Mouse (Mus musculus) retina, embryonic 14.5 days (tissue): ENCODE results near the gene Shc4.

Source experiments
- DNase-seq: peaks from one replicate; pipeline ENCODE4 v3.0.0-alpha.2; 2015; ENCODE audit warnings: low spot score

Gene Shc4

DNA sequence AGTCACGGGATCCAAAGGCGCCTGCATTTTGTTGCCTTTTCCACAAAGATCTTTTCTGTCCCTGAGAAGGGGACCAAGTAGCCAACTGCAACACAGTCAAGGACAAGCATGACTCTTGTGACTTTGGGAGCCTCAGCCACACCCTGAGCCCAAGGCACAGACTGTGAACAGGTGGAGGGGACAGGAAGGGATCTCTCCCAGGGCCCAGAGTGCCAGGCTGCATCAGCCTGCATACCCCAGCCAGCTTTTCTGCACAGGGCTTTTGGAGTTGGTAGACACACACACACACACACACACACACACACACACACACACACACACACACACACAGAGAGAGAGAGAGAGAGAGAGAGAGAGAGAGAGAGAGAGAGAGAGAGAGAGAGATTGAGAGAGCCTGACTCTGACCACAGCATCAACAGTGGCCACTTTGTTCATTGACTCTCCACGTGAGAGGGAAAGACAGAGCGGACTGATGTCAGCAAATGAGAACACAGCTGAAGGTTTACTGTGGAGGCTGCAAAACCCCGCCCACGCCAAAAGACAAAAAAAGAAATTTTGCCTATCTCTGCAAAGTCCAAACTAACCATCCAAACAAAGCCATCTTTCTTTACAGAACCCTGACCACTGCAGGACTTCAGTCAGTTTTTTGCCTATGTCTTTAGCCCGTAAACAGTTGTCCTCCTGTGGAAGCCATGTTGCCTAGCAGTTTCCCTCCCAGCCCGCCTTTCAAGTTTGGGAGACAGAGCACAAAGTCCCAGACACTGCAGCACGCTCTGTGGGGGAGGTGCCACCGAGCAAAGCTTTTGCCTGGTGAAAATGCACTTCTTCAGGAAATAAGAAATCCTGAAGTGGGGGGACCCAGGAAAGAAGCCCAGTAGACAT is 39.1 kb downstream of the Shc4 start:
- DNase-seq, result no peak

DNA sequence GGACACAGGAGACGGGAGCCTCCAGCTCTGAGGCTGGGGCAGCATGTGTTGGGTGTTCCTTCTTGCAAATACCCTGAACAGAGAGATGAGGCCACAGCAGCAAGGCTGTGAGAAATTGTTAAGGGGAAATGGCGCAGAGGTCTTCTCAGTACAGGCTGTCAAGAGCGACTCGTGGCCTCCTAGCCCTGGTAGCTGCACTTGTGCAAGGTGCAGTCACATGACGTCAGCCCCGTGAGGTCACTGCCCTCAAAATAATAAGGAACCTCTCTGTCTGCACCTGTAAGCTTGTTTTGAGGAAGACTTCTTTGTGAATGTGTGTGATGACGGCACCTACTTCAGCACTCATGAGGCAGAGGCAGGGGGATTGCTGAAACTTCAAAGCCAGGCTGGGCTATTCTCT is 40.1 kb downstream of the Shc4 start:
- no peak for DNase-seq

DNA sequence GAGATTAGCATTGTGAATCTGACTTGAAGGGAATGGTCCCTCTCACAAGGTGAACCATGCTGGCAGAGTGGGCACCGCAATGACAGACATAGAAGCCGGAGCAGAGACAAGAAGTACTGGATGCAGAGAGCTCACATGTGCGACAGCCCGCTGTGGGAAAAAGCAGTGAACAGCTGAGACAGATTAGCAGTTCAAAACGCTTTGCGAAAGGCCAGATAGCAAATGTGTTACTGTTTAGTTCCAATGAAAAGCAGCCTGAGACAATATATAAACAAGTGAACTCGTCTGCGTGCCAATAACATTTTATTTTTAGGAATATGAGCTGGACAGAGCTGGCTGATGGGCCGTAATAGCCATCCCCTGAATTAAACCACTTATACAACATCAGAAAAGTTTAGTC is 42.1 kb downstream of the Shc4 start:
- no peak for DNase-seq

GRCm38 (mm10) chr2:125672957-125673631 is 50.9 kb downstream of the Shc4 start, which contains the start of gene Eid1:
Eid1 (plus strand) TSS chr2:125673095.
- peak; percentile 80 for DNase-seq

DNA sequence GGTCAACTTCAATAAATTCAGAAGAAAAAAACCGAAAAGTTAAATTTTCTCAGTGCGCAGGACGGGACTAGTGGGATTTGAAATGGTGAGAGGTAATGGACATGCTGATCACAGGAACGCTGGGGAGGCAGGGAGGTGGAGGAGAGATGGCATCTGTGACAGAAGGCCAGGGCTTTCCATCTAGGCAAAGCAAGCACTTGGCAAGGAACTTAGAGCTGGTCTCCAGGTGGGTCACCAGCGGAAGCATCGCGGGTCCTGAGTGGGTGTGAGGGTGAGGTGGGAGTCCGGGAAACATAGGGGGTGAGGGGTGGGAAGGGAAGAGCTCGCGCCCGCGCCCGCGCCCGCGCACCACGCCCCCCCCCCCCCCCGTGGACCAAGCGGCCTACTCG is 51.4 kb downstream of the Shc4 start:
- no peak for DNase-seq

DNA sequence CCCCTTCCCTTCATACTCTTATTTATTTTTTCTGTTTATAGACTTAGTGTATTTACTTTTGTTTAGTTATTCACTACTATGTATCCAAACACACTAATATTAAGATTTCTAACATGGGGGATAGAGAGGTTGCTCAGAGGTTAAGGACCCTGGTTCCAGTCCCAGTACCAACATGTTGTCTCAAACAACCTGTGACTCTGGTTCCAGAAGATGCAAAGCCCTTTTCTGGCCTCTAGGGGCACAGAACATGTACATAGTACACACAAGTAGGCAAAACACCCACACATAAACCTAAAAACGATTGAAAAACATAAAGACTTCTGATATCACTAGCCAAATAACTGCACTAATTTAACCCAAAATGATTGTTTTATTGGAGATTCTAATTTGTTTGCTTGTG is 53.1 kb downstream of the Shc4 start:
- DNase-seq, result peak; percentile 43

DNA sequence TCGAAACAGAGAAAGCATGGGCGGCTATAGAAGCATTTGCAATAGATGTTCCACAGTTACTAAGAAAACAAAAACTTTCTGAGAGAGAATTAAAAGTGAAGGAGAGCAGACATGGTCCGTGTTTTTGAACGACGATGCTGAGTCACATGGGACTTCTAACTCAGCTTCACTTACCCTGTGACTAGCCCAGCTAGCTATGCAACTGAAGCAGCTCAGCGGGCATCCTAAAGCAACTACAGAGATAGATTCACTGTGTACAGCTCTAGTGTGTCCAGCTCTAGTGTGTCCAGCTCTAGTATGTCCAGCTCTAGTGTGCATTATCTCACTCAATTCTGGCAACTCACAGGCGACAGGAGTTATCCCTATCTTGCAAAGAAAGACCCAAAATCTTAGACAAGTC is 56.2 kb downstream of the Shc4 start:
- no peak for DNase-seq

- no peak for DNase-seq
These were observed 56.8 kb downstream of the Shc4 start for GRCm38 (mm10) chr2:125667184-125667583.

GRCm38 (mm10) chr2:125666668-125667067 is 57.3 kb downstream of the Shc4 start:
- no peak for DNase-seq

GRCm38 (mm10) chr2:125665909-125666308 is 58.0 kb downstream of the Shc4 start:
- no peak for DNase-seq

DNA sequence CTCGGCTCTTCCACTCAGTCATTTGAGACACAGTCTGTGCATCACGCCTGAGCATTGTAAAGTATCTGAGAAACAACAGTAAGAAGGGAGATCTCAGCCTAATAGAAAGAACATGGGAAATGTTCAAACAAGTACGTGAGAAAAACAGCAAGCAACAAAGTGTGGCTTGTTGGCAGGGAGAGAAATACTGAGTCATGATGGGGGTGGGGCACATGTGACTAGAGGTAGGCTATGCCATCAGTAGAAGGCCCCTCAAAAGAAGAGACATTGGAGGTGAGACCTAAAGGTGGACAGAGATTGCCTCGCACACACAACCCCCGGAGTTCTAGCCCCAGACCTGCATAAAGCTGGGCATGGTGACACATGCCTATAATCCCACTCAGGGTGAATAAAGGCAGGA is 58.7 kb downstream of the Shc4 start:
- DNase-seq, result no peak

- no peak for DNase-seq
These were observed 61.4 kb downstream of the Shc4 start for GRCm38 (mm10) chr2:125662517-125662916.

DNA sequence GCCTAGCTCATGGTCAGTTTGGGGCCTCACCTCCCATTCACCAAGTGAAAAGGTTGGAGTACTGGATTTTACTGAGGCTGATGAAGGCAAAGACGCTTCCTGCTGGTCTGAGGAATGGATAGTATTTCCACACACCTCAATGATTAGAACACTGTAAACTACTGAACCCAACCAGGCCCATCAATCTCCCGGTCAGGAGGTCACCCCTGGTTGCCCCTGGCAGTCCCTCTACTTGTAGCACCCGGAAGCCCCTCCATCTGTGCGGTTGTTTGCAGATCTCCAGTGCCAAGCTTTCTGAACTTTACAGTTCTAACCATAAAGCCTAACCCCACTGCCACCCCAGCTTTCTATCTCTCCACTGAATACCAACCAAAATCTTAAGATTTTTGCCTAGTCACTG is 62.8 kb downstream of the Shc4 start:
- DNase-seq, result no peak

GRCm38 (mm10) chr2:125660537-125661130 is 63.3 kb downstream of the Shc4 start:
- peak; percentile 17 for DNase-seq

GRCm38 (mm10) chr2:125659823-125660536 is 64.0 kb downstream of the Shc4 start:
- DNase-seq, result peak; percentile 88

- no peak for DNase-seq
These were observed 68.6 kb downstream of the Shc4 start for GRCm38 (mm10) chr2:125655391-125655790.

DNA sequence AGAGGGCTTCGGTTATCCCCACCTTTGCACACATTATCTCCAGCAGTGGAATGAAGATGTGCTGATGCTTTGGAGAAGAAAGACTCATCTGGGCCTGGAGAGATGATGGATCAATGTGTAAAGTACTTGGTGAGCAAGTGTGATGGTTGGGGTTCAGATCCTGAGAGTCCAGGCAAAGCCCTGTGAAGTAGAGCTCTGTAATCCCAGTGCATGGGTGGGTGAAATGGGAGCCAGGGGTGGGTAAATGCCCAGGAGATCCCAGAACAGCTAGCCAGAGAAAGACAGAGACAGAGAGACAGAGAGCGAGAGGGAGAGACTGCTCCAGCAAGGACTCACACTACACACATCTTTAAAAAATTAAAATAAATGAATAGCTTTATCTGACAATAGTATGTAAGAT is 70.7 kb downstream of the Shc4 start:
- no peak for DNase-seq

- DNase-seq, result no peak
These were observed 72.4 kb downstream of the Shc4 start for GRCm38 (mm10) chr2:125651563-125651962.

DNA sequence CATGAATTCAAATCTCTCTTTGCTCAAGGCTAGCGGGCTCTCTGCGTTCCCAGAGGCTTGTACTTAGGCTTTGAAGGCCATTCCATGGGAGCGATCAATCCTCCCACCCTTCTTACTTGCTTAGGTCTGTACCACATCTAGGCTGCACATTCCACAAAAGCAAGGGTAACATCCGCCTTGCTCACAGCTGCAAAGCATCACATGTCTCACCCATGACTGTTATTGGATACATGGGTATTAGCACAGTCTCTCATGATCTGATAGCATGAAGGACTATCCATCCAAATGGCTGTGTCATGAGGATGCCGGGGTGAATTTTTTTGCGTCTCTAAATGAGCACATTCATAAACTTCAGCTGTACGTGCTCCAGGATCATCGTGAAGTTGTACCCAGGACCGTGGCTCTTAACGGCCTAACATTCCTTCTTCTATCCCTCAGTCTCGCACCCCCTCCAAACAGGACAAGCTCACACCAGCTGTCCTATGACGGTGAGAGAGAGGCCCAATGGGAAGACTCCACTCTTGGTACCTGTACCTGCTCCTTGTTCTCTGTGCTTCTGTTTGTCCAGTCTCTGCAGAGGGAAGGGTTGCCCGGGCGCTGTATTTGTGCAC is 73.1 kb downstream of the Shc4 start:
- no peak for DNase-seq

DNA sequence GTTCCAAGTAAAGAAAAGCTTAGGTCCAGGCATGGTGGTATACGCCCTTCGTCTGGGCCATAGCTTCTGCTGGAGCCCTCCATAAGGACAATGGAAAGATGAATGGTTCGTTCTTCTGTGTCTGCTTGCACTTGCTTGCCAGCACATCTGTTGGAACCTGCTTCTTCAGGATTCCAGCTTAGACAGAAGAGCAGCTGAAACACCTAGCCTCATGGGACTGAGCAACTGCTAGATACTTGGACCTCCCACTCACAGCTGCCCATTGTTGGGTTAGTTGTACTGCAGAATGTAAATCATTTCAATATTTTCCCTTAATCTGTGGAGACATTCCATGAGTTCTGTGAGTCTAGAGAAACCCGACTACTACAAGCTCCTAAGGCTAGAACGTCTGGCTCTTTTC is 73.9 kb downstream of the Shc4 start:
- no peak for DNase-seq

DNA sequence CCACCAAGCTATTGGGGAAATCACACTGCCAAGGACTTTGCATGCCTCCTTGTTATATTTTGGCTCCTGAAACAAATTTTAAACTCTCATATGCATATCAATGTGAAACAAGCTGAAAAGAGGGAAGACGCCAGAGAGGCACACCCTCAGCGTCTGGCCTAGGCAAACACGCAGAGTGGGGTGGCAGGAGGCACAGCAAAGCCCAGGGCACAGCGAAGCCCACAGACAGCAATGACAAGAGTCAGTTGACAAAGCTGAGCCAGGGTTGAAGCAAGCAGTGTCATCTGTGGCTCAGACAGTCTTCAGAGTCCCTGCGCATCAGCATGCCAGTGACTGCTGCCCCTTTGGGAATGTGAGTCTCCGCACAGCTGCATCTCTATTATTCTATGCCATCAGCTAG is 79.0 kb downstream of the Shc4 start:
- no peak for DNase-seq

- no peak for DNase-seq
These were observed 86.6 kb downstream of the Shc4 start for GRCm38 (mm10) chr2:125637331-125637730.
